Mouse (Mus musculus) cerebral cortex, adult 2 months (tissue): Measurements from ENCODE around the gene Zcrb1.

Experiments
- WGBS: fragments of 180-500 bp; shearing (Covaris S2); methylation state at CpG from one replicate; pipeline ENCODE4 v1.1.7; 2018; 5-methylcytosine and 5-hydroxymethylcytosine counted together

Gene Zcrb1

GRCm38 (mm10) chr15:93365561-93365960 is 32.6 kb downstream of the Zcrb1 start:
- WGBS = 87% methylated on average over 6 of the region's 6 CpGs

- 86% methylated on average over 19 of the region's 19 CpGs for WGBS
These were observed 39.6 kb downstream of the Zcrb1 start for GRCm38 (mm10) chr15:93358346-93359095.

GRCm38 (mm10) chr15:93340630-93341379 is 57.3 kb downstream of the Zcrb1 start:
- 83% methylated on average over 10 of the region's 10 CpGs for WGBS

- under 1% methylated on average over 73 of the region's 73 CpGs for WGBS
These were observed 61.0 kb downstream of the Zcrb1 start, which contains the start of gene Yaf2 for GRCm38 (mm10) chr15:93336925-93337761. Gene Yaf2, minus strand, starts transcription at chr15:93336935.

- 3% methylated on average over 27 of the region's 52 CpGs for WGBS
These were observed 61.5 kb downstream of the Zcrb1 start for GRCm38 (mm10) chr15:93336658-93336924.
